Mouse (Mus musculus): ENCODE data around the gene Ednra.
A peak's percentile ranks its signal among the peaks of the same experiment; 100 is the strongest.

Ednra gene

DNA sequence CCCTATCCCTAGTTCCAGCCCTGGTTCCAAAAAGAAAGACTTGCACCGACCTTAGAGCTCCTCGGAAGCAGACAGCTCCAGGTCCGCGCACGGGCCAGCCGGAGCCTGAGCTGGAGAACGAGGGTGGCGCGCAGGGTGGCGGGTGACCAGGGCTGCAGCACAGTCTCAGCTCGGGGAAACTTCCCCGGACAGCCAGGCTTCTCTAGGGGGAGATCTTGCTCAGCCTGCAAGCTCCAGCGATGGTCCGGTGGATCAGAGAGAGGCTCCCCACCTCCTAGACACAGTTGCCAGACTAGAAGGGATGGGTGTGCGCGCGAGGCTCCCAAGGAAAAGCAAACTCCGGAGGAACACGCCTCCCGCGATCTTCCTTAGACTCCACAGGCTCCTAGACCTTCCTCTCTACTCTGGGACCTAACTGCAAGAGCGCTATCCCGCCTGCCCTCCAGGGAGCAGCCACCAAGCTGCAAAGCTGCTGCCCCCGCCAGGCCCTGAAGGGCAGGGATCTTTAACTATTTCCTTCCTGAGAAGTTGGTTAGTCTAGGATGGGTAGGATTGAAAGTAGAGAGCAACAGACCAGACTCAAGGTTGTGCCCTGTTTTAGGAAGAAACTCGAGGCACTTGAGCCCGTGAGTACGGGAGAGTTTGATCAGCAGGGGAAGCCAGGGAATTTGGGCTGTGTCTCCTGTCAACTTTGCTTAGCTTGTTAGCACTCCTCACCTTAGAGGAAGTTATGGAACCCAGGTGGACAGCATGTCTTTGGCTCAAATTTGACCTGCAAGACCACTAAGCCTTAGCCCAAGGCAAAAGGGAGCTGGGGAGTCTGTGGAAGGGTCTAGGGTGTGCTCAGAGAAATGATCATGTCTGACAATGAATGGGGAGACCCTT, at the start of gene Ednra:
Gene Ednra (minus strand): TSS at position 419 of the 885 bp plus-strand sequence.
- DNase-seq (ENCODE audit: low spot score) = peak; percentile 72

DNA sequence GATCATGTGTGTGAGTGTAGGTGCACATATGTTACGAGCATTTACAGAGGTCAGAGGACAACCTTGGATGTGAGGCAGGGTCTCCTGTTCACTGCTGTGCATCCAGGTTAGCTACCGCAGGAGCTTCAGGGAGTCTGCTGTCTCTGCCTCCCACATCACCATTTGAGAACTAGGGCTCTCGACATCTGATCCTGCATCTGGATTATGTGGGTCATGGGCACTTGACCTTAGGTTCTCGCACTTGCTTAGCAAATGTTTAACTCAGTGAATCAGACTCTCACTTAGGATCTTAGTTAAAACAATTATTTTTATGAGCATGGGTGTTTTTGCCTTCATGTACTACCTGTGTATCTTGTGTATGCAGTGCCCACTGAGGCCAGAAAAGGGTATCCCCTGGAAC, 49.6 kb upstream of the Ednra start:
- no peak for DNase-seq (ENCODE audit: low spot score)

DNA sequence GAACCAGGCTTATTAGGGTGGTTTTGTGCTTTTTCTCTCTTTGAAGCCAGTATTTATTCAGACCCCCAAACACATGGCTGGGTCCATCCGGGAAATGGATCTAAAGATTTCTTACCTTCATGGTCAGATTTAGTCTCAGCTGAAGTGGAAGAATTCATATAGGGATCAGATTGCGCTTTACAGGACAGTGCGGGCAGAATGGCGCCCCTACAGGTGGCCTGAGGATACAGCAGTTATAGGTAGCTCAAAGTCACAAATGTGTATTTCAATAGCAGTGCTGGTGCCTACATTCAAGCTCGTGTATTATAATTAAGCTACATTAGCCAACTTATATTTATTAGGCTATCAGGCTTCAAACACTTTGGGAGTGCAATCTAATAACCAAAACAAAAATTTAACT, 49.0 kb upstream of the Ednra start:
- DNase-seq (ENCODE audit: low spot score) = no peak

DNA sequence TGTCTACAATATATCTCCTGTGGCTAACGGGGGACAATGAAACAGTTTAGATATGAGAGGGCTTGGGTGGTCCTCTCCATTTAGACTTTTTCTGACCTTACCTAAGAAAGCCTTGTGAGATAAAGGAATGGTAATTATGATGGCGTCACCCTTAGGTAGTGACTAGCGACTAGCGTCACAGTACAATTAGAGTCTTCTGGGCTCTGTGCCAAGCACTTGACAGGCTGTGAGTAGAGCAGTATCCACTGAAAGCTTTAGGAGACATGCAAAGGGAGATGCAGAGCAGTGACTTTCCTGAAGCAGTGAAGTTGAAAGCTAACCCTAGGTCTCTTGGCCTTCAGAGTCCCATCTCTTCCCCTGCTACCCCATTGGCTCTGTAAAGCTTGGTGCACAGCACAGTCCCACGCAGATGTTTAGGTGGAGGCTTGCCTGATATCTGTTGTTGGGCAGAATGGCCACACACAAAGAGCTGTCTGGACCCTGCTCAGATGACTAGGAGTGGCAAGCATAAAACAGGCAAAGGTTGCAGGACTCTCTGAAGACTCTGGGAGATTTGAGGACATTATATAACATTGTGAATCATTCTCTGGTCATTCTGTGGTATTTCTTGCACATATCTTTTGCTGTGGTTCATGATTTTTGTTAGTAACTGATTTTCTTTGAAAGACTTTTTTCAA, 48.1 kb upstream of the Ednra start:
- no peak for DNase-seq (ENCODE audit: low spot score)

DNA sequence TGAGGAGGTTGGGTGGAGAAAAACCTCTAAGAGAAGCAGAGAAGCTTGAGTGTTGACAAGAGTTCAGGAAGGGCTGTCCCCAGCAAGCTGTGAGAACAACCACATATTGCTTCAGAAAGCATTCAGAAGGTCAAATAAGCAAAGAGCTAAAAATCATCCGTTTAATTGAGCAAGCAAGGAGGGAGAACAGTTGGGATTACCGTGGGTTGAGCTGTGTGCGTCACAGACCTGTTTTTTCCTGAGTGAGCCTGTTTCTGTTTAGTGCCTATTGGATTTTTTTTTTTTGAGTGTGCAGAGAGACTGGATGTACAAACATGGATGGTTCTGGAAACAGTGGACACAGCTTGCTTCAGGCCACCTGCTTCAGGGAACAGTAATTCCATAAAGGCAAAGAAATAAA, 46.7 kb upstream of the Ednra start:
- no peak for DNase-seq (ENCODE audit: low spot score)

DNA sequence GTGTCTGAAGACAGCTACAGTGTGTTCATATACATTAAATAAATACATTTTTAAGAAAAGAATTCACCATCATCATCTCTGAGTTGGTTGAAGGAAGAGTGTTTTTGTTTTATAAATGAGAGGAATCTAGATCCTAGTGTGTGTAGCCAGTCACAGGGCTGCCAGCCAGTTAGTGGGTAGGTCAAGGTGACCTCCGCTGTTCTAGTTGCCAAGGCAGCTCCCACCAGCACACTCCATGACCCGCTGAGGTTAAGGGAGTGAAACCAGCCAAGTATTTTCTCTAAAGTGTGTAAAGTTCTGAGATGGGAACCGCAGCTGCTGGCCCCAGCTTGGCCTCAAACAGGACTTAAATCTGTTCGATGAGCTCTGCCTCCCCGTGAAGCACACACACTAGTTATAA, 44.7 kb upstream of the Ednra start:
- DNase-seq (ENCODE audit: low spot score) = peak; percentile 87

DNA sequence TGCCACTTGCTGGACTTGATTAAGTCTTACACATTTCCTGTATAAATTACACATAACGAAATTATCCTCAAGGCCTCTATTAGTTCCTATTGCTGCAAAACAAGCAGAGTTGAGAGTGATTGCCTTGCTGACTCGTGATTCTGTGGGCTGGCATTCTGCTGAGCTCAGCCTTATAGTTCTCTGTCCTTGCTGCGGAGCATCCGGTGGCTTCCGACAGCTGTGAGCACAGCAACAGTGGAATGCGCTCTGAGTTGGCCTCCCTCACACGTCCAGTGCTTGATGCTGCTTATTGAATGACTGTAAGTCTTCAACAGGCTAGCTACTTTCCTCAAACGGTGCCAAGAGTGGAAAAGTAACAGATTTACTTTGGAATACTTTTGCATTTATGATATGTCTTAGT, 40.0 kb upstream of the Ednra start:
- no peak for DNase-seq (ENCODE audit: low spot score)

DNA sequence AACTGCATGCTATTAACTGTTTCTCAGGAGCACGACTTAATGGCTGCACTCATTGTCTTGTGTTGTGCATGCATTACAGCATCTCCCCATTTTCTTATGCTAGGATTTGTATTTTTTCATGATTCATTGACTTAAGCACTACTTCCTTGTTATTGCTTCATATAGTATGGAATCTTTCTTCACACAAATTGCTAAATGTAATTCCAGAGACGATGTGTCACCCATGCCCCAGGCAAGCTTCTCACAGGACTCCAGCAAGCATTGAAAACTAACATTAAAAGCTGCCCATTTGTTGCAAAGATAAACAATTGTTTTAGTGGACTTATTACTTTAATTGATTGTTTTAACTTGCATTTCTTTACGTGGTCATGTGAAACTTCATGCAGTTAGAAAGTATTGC, 38.7 kb upstream of the Ednra start:
- DNase-seq (ENCODE audit: low spot score) = no peak

DNA sequence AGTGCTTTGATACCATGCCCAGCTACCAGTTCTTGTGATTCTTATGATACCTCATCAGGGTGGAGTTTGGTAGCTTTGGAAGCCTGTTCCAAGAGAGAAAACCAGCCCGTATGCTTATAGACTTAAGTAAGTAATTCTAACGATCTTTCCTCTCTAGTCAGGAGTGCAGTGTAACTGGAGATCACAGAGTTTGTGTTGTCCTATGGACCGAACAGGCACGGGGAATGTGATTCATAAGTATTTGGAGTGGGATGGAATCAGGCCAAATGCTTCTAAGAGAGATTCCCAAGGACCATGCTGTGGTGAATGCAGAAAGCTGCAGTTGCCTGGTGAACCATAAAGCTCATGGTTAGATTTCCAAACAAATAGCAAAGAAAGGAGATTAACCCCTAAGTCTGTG, 31.2 kb upstream of the Ednra start:
- DNase-seq (ENCODE audit: low spot score) = no peak

DNA sequence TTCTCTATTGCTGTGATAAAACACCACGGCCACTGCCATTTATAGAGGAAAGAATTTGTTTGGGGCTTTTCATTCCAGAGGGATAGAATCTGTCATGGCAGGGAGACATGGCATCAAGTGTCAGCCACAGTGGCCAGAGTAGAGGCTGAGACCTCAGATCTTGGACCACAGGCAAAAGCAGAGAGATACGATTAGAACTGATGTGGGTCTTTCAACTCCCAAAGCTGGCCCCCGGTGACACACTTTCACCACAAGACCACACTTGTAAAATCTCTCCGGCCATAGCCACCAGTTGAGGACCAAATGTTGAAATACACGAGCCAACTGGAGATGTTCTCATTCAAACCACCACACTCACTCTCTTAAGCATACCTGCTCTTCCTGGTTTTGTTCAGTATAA, 29.5 kb upstream of the Ednra start:
- DNase-seq (ENCODE audit: low spot score) = no peak

DNA sequence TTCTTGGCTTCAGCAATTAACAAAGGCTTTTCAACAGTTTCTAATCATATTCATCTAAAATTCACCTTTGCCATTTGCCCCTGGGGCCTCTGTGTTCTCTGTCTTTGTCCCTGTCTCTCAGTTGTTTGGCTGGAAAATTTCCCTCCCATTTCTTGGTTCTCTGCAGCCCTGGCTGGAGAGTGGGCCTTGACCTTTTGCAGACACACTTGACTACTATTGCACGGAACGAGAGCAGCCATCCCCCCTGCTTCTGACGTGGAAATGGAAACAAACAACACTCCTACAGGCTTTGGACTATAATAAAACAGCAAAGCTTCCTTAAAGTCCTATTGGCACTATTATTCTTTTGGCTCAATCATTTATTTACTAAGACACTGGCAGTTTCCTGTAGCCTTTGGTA, 27.8 kb upstream of the Ednra start:
- no peak for DNase-seq (ENCODE audit: low spot score)

DNA sequence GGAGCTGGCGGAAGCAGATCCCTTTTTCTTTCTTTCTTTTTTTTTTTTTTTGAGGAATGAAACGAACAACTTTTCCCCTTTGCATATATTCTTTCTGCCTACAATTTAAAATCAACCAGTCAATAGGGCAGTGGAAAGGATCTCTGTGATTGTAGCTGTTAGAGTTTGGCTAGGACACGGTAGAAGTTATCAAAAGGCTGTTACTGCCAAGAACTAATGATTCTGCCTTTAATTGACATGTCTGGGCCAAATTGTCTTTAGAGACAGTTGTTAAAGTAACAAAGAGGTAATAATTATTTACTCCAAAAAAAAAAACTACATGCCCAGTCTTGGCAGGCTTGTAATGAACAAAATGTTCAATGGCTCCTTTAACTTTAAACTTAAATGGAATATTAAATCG, 26.1 kb upstream of the Ednra start:
- no peak for DNase-seq (ENCODE audit: low spot score)

DNA sequence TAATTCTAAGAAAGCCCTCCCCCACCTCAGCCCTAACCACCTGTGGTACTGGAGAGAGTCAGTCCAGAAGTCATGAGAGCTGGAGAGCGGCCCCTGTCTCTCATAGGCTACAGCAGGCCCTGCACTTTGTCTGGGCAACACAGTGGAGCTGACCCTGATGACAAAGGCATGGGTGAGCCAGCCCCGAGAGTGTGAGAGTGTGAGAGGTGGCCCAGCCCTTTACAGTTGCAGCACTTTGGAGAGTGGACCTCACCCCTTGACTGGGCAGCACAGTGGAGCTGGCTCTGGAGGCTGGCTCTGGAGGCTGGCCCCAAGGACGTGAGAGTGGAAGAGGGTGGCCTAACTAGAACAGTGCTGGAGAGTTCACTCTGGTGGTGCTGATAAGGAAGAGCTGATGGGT, 20.2 kb upstream of the Ednra start:
- DNase-seq (ENCODE audit: low spot score) = no peak

DNA sequence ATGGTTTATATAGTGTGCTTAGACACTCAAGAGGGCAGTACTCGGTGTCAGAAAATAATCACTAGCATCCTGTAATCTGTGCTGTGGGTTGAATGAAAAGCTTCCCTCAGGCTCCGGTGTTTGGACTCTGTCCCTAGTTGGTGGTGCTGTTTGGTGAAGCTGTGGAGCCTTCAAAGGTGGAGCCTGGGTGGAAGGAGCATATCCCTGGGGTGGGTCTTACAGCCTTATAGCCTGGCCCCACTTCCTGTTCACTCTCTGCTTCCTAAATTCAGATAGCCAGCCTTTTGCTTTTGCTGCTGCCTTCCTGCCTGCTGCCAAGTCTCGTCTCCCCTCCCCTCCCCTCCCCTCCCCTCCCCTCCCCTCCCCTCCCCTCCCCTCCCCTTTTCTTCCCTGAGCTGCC, 18.1 kb upstream of the Ednra start:
- no peak for DNase-seq (ENCODE audit: low spot score)

DNA sequence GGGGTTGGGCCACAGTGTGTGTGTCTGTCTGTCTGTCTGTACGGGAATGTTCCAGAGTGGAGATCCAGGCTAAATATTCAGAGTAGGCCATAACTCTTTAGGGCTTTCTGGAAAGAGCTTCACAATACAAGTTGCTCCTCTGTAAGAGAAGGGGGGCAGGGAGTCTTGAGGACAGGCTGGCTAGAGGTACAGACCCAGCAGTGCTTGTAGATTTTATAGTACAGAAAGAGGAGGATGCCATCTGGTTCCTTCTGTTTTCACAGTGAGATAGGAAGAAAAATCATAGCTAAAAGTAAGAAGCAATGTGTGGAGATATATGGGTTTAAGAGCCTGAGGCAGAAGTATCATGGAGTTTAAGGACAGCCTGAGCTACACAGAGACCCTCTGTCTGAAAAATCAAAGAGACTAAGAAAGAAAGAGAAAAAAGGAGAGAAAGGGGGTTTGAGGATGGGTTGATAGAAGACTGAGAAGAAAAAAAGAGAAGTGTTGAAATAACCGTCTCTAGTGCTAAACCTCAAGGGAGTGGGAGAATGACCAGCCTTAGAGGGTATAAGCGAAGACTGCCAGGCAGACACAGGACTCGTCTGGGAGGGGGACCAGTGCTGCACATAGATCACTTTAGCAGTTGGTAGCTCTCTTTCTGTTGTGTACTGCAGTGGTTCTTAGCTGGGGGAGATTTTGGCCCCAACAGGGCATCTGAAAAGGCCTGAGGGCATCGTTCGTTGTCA, 16.9 kb upstream of the Ednra start:
- no peak for DNase-seq (ENCODE audit: low spot score)

DNA sequence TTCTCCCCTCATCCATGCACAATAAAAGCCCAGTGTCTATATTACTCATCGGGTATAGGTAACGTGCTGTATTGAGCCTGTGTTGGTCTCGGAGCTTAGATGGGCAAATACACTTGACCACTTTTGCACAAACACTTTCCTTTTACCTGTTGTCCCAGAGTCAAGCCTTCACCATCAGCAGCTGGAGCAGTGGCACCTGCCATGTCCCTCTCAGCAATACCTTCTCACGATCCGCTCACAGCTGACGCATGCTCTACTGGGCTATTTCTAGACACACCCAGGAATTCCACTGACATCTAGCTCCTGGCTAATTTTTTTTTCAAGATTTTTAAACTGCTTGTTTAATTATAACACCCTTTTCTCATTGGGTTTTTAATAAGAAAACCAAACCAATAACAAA, 14.2 kb upstream of the Ednra start:
- no peak for DNase-seq (ENCODE audit: low spot score)

DNA sequence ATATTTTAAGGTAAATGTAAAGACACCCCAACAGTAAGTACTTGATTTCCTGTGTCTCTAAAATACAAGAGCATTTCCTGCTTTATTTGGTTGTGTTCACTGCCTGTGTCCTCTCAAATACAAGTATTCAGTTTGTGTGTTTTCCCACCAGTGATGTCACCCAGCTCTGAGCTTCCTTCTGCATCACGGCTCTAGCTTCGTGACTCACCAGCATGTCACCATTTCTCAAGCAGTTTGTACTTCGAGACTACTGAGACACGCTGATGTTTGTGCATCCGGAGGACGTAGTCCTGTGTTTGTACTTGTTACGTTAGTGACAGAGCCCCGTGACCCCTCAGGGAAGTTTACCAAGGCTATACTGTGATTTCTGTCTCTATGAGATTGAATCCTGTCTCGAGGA, 13.1 kb upstream of the Ednra start:
- no peak for DNase-seq (ENCODE audit: low spot score)

DNA sequence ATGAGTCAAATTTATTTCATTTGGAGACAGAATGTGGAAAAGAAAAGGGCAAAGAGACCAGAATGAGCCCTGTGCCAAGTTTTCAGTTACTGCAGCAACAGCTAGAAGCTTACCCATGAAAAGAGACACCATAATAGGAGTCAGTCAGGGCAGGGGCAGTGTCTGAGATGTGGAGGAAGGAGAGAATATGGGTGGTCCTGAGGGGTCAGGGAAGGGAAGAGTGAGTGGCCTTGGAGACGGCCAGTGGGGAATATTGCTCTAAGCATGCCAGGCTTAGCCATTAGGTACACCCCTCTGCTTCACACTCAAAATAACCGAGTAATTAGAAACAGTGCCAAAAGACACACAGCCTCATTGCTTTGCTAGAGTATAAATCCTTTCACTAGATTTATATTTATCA, 9.5 kb upstream of the Ednra start:
- no peak for DNase-seq (ENCODE audit: low spot score)

DNA sequence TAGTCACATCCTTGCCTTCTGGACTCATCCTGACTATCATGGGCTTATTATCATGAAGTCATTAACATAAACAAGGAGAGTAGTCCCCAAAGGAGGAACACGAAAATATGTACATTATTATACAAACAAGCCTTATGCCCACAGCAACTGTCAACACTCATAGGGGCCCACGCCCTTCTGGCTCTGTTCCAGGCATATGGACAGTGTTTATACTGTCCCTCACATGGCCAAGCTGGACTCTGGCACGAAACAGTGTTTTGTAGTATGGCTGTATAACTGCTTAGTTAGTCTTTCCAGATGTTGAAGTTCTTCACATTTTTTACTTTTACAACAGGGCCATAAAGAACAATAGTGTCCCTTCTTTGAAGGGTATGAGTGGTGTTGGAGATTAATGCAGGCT, 8.7 kb upstream of the Ednra start:
- no peak for DNase-seq (ENCODE audit: low spot score)

DNA sequence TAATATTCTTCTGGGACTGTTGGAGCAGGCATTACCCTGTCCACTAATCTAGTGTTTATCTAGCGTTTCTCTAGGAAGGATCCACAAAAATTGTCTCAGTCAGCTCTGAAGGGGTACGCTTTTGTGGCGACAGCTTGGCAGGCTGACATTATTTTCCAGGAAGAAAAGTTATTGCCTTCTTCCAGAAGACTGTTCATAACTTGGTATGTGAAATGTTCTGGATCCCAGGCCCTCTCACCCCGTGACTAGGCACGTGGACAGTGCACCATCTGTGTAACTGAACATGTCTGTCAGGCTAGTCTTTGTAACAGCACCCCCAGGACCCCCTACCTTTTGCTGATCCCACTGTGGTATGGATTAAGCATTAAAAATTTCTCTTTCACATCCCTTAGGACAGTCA, 1.1 kb upstream of the Ednra start:
- DNase-seq (ENCODE audit: low spot score) = no peak

DNA sequence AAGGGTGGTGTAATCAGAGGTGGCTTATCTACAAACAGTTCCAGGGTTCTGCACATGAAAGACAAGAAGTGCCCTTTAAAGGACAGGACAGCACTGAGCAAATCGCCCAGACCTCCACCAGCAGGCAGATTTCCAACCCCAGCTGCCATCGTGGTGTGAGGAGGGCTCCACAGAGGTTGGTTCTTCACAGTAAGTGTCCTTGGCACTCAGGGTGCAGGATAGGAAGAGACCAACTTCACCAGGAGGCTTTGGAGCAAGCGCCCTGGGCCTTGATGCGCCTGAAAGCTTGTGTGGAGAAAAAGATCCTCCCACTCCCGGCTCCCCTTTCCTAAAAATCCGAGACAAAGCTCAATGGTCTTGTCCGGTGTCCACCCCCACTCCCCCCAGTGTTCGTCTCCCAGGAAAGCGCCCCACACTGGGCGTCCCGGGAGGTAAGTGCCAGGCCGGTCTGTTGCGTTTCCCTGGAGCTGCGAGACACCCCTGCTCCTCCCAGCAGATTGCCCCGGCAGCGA, 674 bp downstream of the Ednra start:
- DNase-seq (ENCODE audit: low spot score) = peak; percentile 44

DNA sequence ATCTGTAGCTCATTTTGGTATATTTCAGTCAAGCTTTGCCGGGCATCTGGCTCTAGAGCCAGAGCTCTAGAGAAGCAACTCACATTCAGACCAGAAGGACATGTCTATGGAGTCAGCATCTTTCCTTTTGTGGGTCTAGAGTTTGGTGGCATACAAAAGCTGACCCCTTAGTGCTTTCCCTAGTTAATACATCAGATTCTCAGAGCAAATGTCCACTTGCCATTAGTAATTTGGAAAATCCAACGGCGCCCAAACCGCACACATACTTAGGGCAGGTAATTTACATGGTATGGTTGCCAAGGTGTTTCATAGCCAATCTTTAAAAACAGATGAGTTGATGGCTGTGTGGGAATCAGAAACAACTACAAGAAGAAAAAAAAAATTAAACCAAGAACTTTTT, 1.2 kb downstream of the Ednra start:
- no peak for DNase-seq (ENCODE audit: low spot score)

DNA sequence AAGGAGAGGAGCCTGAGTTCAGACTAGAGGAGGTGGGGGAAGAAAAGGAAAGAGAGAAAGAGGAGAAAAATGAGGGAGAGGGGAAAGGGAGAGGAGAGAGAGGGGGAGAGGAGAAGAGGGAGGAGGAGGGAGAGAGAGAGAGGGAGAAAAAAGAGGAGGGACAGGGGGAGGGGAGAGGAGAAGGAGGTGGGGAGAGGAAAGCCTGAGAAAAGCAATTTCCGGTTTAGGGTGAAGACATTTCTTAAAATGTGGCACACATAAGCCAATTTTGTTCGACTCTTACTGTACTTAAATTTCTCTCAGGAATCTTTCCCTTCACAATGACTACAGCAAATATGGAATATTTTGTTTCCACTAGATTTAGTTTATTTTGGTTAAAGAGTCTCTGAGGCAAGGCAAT, 5.3 kb downstream of the Ednra start:
- no peak for DNase-seq (ENCODE audit: low spot score)

Data from ovary, adult 18-20 months (tissue).